Mouse (Mus musculus) limb, embryonic 12.5 days (tissue): ENCODE data around the gene Rnf31. TPM values are rescaled to one million over a fixed set of nuclear protein-coding genes. Genes with fewer than 3 reads are reported as not detected.

Source experiments
- ATAC-seq: fragments of 200-750 bp; cut with Nextera tagmentation; 2 replicates; pipeline ENCODE4 v1.8.0; 2017; ENCODE audit warnings: low read depth, moderate TSS enrichment; ENCODE audit not compliant: insufficient number of reproducible peaks, insufficient read depth, low FRiP score, low TSS enrichment
- H3K27ac ChIP-seq: fragments of 300-500 bp; sonication (generic); 2 replicates; pipeline ENCODE4 v1.5.1; 2016; ENCODE audit warnings: mild to moderate bottlenecking, moderate library complexity
- H3K27me3 ChIP-seq: fragments of 300-500 bp; sonication (generic); 2 replicates; pipeline ENCODE4 v1.6.1; 2016; ENCODE audit warnings: mild to moderate bottlenecking, moderate library complexity
- H3K36me3 ChIP-seq: fragments of 300-500 bp; sonication (generic); 2 replicates; pipeline ENCODE4 v1.6.1; 2016; ENCODE audit warnings: mild to moderate bottlenecking, moderate library complexity
- H3K4me1 ChIP-seq: fragments of 300-500 bp; sonication (generic); replicated peaks from 2 replicates; pipeline ENCODE4 v1.6.1; 2016
- H3K4me2 ChIP-seq: fragments of 300-500 bp; sonication (generic); 2 replicates; pipeline ENCODE4 v1.6.1; 2016; ENCODE audit warnings: mild to moderate bottlenecking, moderate library complexity
- H3K4me3 ChIP-seq: fragments of 300-500 bp; sonication (generic); replicated peaks from 2 replicates; pipeline ENCODE4 v1.5.1; 2016; ENCODE audit warnings: mild to moderate bottlenecking
- H3K9ac ChIP-seq: fragments of 300-500 bp; sonication (generic); replicated peaks from 2 replicates; pipeline ENCODE4 v1.6.1; 2016; ENCODE audit warnings: mild to moderate bottlenecking, moderate library complexity
- H3K9me3 ChIP-seq: fragments of 300-500 bp; sonication (generic); 2 replicates; pipeline ENCODE4 v1.6.1; 2016; ENCODE audit warnings: mild to moderate bottlenecking, moderate library complexity
- WGBS: fragments of 180-500 bp; shearing (Covaris S2); methylation state at CpG from one replicate; pipeline ENCODE4 v1.1.7; 2016; 5-methylcytosine and 5-hydroxymethylcytosine counted together
- polyA plus RNA-seq: library from polyadenylated mRNA; unstranded; fragments of >200 nt; fragmentation: Nextera tagmentation; extraction: Ambion mirVana; gene quantifications from 2 replicates; pipeline ENCODE4 v1.2.1, GENCODE M21; 2016

The Rnf31 gene
- polyA plus RNA-seq, 1 experiment from 2014 or later: 19.9 TPM

DNA sequence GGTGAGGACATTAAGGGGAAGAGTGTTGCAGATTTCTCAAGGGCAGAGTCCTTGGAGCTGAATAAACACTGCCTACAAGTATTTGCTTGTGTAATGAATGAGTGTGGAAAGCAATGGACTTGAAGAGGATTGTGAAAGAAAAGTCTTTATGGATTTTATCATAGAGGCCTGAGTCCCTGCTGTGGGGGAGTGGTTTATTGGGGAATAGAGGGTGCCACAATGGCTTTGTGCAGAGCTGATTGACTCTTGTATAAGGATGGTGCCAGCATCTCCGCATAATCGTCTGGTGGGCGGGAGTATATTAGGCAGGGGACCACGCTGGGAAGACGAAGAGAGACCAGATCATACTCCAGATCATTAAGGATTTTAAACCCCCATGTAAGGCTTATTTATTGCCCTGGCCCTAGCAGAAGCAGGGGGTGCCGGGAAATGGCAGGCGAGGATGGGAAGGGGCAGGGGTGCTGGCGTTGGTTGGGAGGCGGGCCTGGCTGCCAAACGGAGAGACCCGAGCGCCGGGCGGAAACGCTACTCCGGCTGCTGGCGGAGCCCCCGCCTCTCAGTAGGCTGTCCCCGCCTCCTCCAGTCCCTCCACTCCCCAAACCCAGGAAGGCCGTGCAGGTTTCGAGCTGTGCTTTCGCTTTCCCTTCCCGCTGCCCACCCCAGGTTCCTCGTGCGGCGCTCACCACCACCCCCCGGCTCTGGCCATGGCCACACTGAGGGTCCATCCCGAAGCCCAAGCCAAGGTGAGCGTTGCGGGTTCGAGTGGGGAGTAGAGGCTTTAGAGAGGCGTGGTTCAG is 13.4 kb upstream of the Rnf31 start, which contains the start of gene Psme1:
Gene Psme1 (plus strand): TSS at position 253 of the 797 bp plus-strand sequence.
- no peaks in the 10 kb centered on the region for H3K27me3 ChIP-seq
- H3K4me3 ChIP-seq: peak within 1 kb of the TSS; percentile 64
- H3K4me2 ChIP-seq: peak within 1 kb of the TSS; percentile 85
- peaks cover 27% of the 10 kb centered on the region for H3K36me3 ChIP-seq
- H3K27ac ChIP-seq: peak within 1 kb of the TSS; percentile 86
- peak within 1 kb of the TSS; percentile 79 for H3K9ac ChIP-seq
- peak; percentile 83 for ATAC-seq
- peaks cover 15% of the 10 kb centered on the region for H3K4me1 ChIP-seq
- H3K9me3 ChIP-seq: no peaks in the 10 kb centered on the region
- 1% methylated on average over 32 of the region's 32 CpGs for WGBS

GRCm38 (mm10) chr14:55578668-55579269 is 12.7 kb upstream of the Rnf31 start:
- Histone ChIP-seq H3K27ac (peak overlapping the region; percentile 86), H3K9ac (peak overlapping the region; percentile 79), H3K36me3 (peaks cover 27% of the 10 kb centered on the region), H3K4me3 (peak overlapping the region; percentile 64), H3K4me1 (peaks cover 15% of the 10 kb centered on the region), H3K27me3 (no peaks in the 10 kb centered on the region), H3K9me3 (no peaks in the 10 kb centered on the region), H3K4me2 (peak overlapping the region; percentile 85)
- ATAC-seq: peak; percentile 49
- 35% methylated on average over 6 of the region's 6 CpGs for WGBS

GRCm38 (mm10) chr14:55579511-55580496 is 11.7 kb upstream of the Rnf31 start:
- peaks cover 19% of the 10 kb centered on the region for H3K4me1 ChIP-seq
- no peak for ATAC-seq
- no peak overlapping the region for H3K27ac ChIP-seq
- no peak overlapping the region for H3K4me3 ChIP-seq
- H3K4me2 ChIP-seq: no peak overlapping the region
- peaks cover 7% of the 10 kb centered on the region; the same call in 1 of the 2 replicates for H3K27me3 ChIP-seq
- H3K9me3 ChIP-seq: no peaks in the 10 kb centered on the region
- H3K36me3 ChIP-seq: peaks cover 27% of the 10 kb centered on the region
- no peak overlapping the region for H3K9ac ChIP-seq
- 85% methylated on average over 23 of the region's 23 CpGs for WGBS

GRCm38 (mm10) chr14:55580731-55581130 is 10.8 kb upstream of the Rnf31 start:
- Histone ChIP-seq H3K4me3 (no peak overlapping the region), H3K4me1 (peaks cover 20% of the 10 kb centered on the region), H3K27ac (no peak overlapping the region), H3K9ac (no peak overlapping the region), H3K4me2 (no peak overlapping the region), H3K9me3 (no peaks in the 10 kb centered on the region), H3K27me3 (peaks cover 7% of the 10 kb centered on the region; the same call in 1 of the 2 replicates), H3K36me3 (peaks cover 27% of the 10 kb centered on the region)
- ATAC-seq: no peak
- 93% methylated on average over 16 of the region's 16 CpGs for WGBS

- no peak for ATAC-seq
- WGBS: 78% methylated on average over 9 of the region's 9 CpGs
These were observed 9.4 kb upstream of the Rnf31 start for GRCm38 (mm10) chr14:55581981-55582681.

DNA sequence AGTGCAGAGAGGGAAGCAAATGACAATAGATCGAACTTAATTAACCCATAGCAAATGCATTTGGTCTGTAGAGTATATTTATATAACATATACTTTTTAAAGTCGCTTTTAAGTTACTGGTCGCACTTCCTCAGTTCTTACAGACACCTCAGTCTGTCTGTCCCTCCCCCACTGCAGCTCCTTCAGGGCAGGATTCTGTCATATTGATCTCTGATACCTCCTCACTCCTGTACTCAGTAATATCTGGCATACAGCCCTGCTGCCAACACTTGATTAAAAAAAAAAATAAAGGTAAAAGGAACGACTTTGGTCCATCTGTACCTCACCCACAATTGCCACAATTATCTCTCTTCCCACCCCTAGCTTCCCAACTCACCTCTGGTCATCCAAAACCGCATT is 7.2 kb upstream of the Rnf31 start:
- Histone ChIP-seq H3K9me3 (no peaks in the 10 kb centered on the region), H3K9ac (no peak overlapping the region), H3K36me3 (peaks cover 52% of the 10 kb centered on the region), H3K4me2 (peak overlapping the region; percentile 91), H3K4me3 (peak overlapping the region; percentile 48), H3K27ac (no peak overlapping the region), H3K27me3 (peaks cover 7% of the 10 kb centered on the region; the same call in 1 of the 2 replicates), H3K4me1 (peaks cover 9% of the 10 kb centered on the region)
- no peak for ATAC-seq
- 37% methylated on average over 5 of the region's 5 CpGs for WGBS

More at GRCm38 (mm10) chr14:55581981-55582681, 9.4 kb upstream of the Rnf31 start:
- Histone ChIP-seq H3K9me3 (no peaks in the 10 kb centered on the region), H3K4me3 (no peak overlapping the region), H3K27ac (no peak overlapping the region), H3K27me3 (peaks cover 7% of the 10 kb centered on the region; the same call in 1 of the 2 replicates), H3K36me3 (peaks cover 32% of the 10 kb centered on the region), H3K4me2 (no peak overlapping the region), H3K4me1 (peaks cover 18% of the 10 kb centered on the region), H3K9ac (no peak overlapping the region)

- Histone ChIP-seq H3K36me3 (peaks cover 50% of the 10 kb centered on the region), H3K4me1 (peaks cover 12% of the 10 kb centered on the region), H3K4me2 (peak within 1 kb of the TSS; percentile 91), H3K9me3 (no peaks in the 10 kb centered on the region), H3K9ac (peak within 1 kb of the TSS; percentile 64), H3K27ac (no peak within 1 kb of the TSS), H3K4me3 (peak within 1 kb of the TSS; percentile 48), H3K27me3 (peaks cover 7% of the 10 kb centered on the region; the same call in 1 of the 2 replicates)
- WGBS: 2% methylated on average over 43 of the region's 43 CpGs
- ATAC-seq: peak; percentile 85
These were observed 6.6 kb upstream of the Rnf31 start, which contains the start of gene Emc9 for GRCm38 (mm10) chr14:55584702-55585565. Gene Emc9 (minus strand): TSS chr14:55585302.

GRCm38 (mm10) chr14:55585566-55585960 is 5.9 kb upstream of the Rnf31 start:
- H3K4me3 ChIP-seq: 0 out of 2 replicates have a peak overlapping the region, but pooled peaks have one; percentile 48
- H3K27ac ChIP-seq: no peak overlapping the region
- peaks cover 16% of the 10 kb centered on the region for H3K4me1 ChIP-seq
- H3K36me3 ChIP-seq: peaks cover 44% of the 10 kb centered on the region
- H3K9ac ChIP-seq: no peak overlapping the region
- no peaks in the 10 kb centered on the region for H3K9me3 ChIP-seq
- H3K4me2 ChIP-seq: peak overlapping the region; percentile 91
- 58% methylated on average over 6 of the region's 6 CpGs for WGBS
- H3K27me3 ChIP-seq: peaks cover 7% of the 10 kb centered on the region; the same call in 1 of the 2 replicates
- ATAC-seq: no peak

- Histone ChIP-seq H3K4me2 (no peak overlapping the region), H3K9ac (no peak overlapping the region), H3K4me3 (no peak overlapping the region), H3K4me1 (peaks cover 16% of the 10 kb centered on the region), H3K27me3 (peaks cover 7% of the 10 kb centered on the region; the same call in 1 of the 2 replicates), H3K9me3 (no peaks in the 10 kb centered on the region), H3K27ac (no peak overlapping the region), H3K36me3 (peaks cover 38% of the 10 kb centered on the region)
- no peak for ATAC-seq
- WGBS: 98% methylated on average over 2 of the region's 2 CpGs
These were observed 5.4 kb upstream of the Rnf31 start for GRCm38 (mm10) chr14:55586149-55586548.
